Mouse (Mus musculus): Measurements from ENCODE around the gene Tiparp.

DNA sequence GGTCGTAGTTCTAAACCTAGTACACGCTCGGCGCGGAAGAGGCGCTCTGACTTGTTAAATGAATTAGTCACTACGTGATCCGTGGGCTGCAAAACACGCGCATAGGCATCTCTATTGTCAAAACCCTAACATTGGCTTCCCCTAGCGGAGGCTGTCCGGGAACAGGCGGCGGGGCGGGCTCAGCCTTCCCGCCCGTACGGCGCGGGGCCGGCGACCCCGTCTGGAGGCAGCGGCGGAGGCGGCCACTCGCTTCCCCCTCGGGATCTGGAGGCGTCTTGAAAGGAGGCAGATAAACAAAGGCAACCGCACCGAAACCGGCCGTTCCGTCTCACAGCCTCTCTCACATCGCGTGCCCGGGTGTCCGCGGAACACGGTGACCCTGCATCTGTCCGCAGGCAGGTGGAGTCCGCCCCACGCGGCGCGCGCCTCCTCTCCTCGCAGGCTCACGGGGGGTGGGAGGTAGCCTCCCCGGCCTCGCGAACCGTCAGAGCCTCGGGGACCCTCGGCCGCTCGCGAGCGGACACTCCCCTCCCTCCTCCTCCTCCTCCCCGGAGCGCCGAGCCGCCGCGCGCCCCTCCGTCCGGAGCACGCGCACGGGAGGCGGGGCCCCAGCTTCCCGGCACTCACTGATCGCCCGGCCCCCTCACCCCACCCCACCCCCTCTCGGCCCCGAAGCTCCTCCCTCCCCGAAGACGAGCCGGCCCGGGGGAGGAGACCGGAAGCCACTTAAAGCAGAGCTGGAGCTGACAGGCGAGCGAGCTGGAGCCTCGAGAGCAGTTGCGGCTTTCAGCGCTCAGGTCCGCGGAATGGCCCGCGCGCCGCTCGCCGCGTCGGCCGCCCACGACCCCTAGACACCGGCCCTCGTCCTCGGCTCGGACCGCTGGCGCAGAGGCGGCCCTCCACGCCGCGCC is at the start of gene Tiparp:
- TF ChIP-seq CTCF (IDR thresholded peaks at IDR 0.05; ENCODE audit: extremely low read depth, insufficient read depth, insufficient read length, insufficient replicate concordance) (peak; percentile 25; the same call in 1 of the 2 replicates), POLR2A (IDR thresholded peaks at IDR 0.05; ENCODE audit: low read depth, low read length) (peak; percentile 96)

Data from spleen, adult 2 months (tissue).